Mouse (Mus musculus) embryonic facial prominence, embryonic 14.5 days (tissue): Measurements from ENCODE around the gene Abl2. TPM values are rescaled to one million over a fixed set of nuclear protein-coding genes. Genes with fewer than 3 reads are reported as not detected.

Source experiments
- ATAC-seq: fragments of 200-750 bp; cut with Nextera tagmentation; 2 replicates; pipeline ENCODE4 v1.8.0; 2017; ENCODE audit warnings: low read depth, moderate number of reproducible peaks, moderate TSS enrichment
- DNase-seq: peaks from one replicate; pipeline ENCODE4 v3.0.0-alpha.2; 2015; ENCODE audit warnings: low spot score
- H3K27ac ChIP-seq: fragments of 300-500 bp; sonication (generic); replicated peaks from 2 replicates; pipeline ENCODE4 v1.5.1; 2014; ENCODE audit warnings: low read depth, mild to moderate bottlenecking, low read length, moderate library complexity
- H3K27me3 ChIP-seq: fragments of 300-500 bp; sonication (generic); replicated peaks from 2 replicates; pipeline ENCODE4 v1.6.1; 2014; ENCODE audit warnings: low read length; ENCODE audit not compliant: control insufficient read depth, insufficient read depth
- H3K36me3 ChIP-seq: fragments of 300-500 bp; sonication (generic); 2 replicates; pipeline ENCODE4 v1.6.1; 2014; ENCODE audit warnings: low read length, mixed read lengths; ENCODE audit not compliant: control insufficient read depth, insufficient read depth
- H3K4me1 ChIP-seq: fragments of 300-500 bp; sonication (generic); 2 replicates; pipeline ENCODE4 v1.6.1; 2014; ENCODE audit warnings: antibody characterized with exemption, low read length; ENCODE audit not compliant: control insufficient read depth, insufficient read depth
- H3K4me2 ChIP-seq: fragments of 300-500 bp; sonication (generic); 2 replicates; pipeline ENCODE4 v1.6.1; 2014; ENCODE audit warnings: low read depth, mild to moderate bottlenecking, low read length, moderate library complexity, mixed read lengths
- H3K4me3 ChIP-seq: fragments of 300-500 bp; sonication (generic); 2 replicates; pipeline ENCODE4 v1.5.1; 2014; ENCODE audit warnings: low read depth, mild to moderate bottlenecking, low read length
- H3K9ac ChIP-seq: fragments of 300-500 bp; sonication (generic); 2 replicates; pipeline ENCODE4 v1.6.1; 2014; ENCODE audit warnings: low read depth, mild to moderate bottlenecking, low read length, moderate library complexity, mixed read lengths
- H3K9me3 ChIP-seq: fragments of 300-500 bp; sonication (generic); 2 replicates; pipeline ENCODE4 v1.6.1; 2016; ENCODE audit warnings: low read length; ENCODE audit not compliant: control insufficient read depth
- WGBS: fragments of 180-500 bp; shearing (Covaris S2); extraction: QIAGEN DNeasy Blood & Tissue Kit; methylation state at CpG from one replicate; pipeline ENCODE4 v1.1.7; 2014; 5-methylcytosine and 5-hydroxymethylcytosine counted together
- polyA plus RNA-seq: library from polyadenylated mRNA; unstranded; fragments of >200 nt; fragmentation: Nextera tagmentation; extraction: Ambion mirVana; gene quantifications from 2 replicates; pipeline ENCODE4 v1.2.1, GENCODE M21; 2014

Abl2 gene
- polyA plus RNA-seq, 1 experiment from 2014 or later = 5.4 TPM

DNA sequence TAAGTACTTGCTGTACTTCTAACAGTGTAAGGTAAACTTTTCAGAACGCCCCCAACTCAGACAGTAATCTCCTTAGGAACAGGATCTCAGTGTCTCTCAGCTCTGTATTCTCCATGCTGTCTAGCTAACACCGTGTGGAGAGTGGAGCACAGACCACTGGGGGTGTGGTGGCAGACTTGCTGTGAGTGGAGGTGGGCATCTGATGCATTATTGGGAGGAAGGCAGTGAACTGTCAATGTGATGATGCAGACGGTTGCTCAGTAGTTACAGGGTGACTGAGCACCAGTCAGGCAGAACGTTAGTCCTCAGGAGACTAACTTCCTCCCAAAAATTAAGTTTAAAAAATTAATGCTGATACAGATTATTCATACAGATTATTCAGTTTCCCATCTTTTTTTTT lies 38.5 kb downstream of the Abl2 start:
- H3K9me3 ChIP-seq = no peaks in the 10 kb centered on the region
- no peaks in the 10 kb centered on the region for H3K36me3 ChIP-seq
- no peak overlapping the region for H3K4me3 ChIP-seq
- DNase-seq = no peak
- H3K4me2 ChIP-seq = no peak overlapping the region
- H3K27me3 ChIP-seq = no peaks in the 10 kb centered on the region
- H3K9ac ChIP-seq = no peak overlapping the region
- no peak overlapping the region for H3K27ac ChIP-seq
- no peaks in the 10 kb centered on the region for H3K4me1 ChIP-seq
- WGBS = 94% methylated on average over 4 of the region's 4 CpGs
- no peak for ATAC-seq

DNA sequence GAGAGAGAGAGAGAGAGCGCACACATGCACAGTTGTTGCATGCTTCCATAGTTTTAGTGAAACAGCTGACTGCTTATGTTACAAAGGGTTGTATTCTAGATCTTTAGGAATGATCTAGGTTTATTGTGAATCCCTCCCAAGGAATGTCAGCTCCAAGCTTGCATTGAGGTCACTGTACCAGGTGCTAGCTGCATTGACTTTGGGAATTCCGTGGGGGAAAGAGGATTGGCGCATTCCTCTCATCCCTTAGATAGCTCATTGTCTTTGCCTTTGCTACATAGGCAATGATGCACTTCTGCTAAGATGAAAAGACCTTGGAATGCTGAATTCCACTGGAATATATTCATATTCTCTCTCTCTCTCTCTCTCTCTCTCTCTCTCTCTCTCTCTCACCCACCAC lies 44.0 kb downstream of the Abl2 start:
- no peak overlapping the region for H3K9ac ChIP-seq
- no peak overlapping the region for H3K4me2 ChIP-seq
- no peak overlapping the region for H3K27ac ChIP-seq
- no peaks in the 10 kb centered on the region for H3K4me1 ChIP-seq
- no peaks in the 10 kb centered on the region for H3K27me3 ChIP-seq
- H3K4me3 ChIP-seq = no peak overlapping the region
- no peak for DNase-seq
- H3K9me3 ChIP-seq = no peaks in the 10 kb centered on the region
- no peak for ATAC-seq
- 82% methylated on average over 3 of the region's 3 CpGs for WGBS
- no peaks in the 10 kb centered on the region for H3K36me3 ChIP-seq

DNA sequence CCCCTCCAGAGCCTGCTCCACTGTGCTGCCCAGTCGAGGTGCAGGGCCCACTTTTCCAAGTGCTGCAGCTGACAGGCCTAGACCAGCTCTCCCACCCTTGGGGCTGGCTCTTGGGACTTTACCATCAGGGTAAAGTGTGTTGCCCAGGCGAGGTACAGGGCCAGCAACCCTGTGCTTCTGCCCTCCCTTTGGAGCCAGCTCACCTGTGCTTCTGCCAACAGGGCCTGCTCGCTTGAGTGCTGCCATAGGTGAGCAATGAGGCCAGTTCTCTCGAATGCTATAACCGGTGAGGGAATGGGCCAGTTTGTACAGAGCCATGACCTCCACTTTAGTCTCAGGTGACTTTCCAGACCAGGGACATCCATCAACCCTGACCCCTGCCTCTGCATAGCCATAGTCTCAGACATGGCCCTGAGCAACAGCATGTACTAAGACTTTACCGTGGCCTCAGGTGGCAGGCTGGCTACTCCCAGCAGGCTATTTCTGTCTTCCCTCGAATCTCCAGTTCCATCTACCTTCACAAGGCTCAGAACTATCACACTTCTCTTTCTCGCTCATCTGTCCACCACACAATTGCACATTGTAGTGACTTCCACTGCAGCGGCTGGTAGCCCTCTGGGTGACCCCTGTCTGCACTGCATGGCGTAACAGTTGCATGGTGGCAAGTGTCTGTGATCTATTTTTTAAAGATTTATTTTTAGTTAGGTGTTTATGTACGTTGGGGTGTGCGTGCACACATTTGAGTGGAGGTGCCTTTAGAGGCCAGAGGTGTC lies 46.7 kb downstream of the Abl2 start:
- Histone ChIP-seq H3K4me2 (no peak overlapping the region), H3K4me3 (no peak overlapping the region), H3K9me3 (no peaks in the 10 kb centered on the region), H3K4me1 (no peaks in the 10 kb centered on the region), H3K9ac (no peak overlapping the region), H3K36me3 (no peaks in the 10 kb centered on the region), H3K27ac (no peak overlapping the region), H3K27me3 (no peaks in the 10 kb centered on the region)
- WGBS = 74% methylated on average over 12 of the region's 12 CpGs
- no peak for ATAC-seq
- DNase-seq = no peak

GRCm38 (mm10) chr1:156605940-156606339 lies 47.4 kb downstream of the Abl2 start:
- H3K36me3 ChIP-seq = no peaks in the 10 kb centered on the region
- ATAC-seq (no peak), DNase-seq (no peak)
- no peak overlapping the region for H3K4me3 ChIP-seq
- H3K4me1 ChIP-seq = no peaks in the 10 kb centered on the region
- H3K27me3 ChIP-seq = no peaks in the 10 kb centered on the region
- no peaks in the 10 kb centered on the region for H3K9me3 ChIP-seq
- 80% methylated on average over 2 of the region's 2 CpGs for WGBS
- no peak overlapping the region for H3K4me2 ChIP-seq
- no peak overlapping the region for H3K9ac ChIP-seq
- H3K27ac ChIP-seq = no peak overlapping the region

DNA sequence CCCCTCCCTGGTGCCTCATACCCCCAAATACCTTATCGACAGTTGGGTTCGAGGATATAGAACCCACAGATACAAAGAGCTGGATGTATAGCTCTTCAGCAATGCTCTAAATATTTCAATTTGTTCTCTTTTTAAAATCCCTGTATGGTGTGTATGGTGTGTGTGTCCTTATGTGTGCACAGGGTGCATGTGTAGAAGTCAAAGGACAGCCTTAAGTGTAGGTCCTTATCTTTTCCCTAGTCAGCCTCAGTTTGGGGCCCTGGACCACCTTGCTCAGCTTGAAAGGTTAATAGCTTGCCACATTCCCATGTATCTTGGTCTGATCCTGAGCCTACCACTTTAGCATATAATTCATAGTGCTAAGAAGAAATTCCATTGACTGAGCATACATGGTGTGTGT lies 49.9 kb downstream of the Abl2 start:
- DNase-seq (no peak), ATAC-seq (no peak)
- H3K27ac ChIP-seq = no peak overlapping the region
- no peak overlapping the region for H3K4me2 ChIP-seq
- no peak overlapping the region for H3K4me3 ChIP-seq
- 93% methylated on average over 2 of the region's 2 CpGs for WGBS
- H3K9ac ChIP-seq = no peak overlapping the region
- no peaks in the 10 kb centered on the region for H3K27me3 ChIP-seq
- no peaks in the 10 kb centered on the region for H3K9me3 ChIP-seq
- H3K4me1 ChIP-seq = no peaks in the 10 kb centered on the region
- no peaks in the 10 kb centered on the region for H3K36me3 ChIP-seq

- no peaks in the 10 kb centered on the region for H3K27me3 ChIP-seq
- H3K9me3 ChIP-seq = no peaks in the 10 kb centered on the region
- no peak overlapping the region for H3K27ac ChIP-seq
- DNase-seq (no peak), ATAC-seq (no peak)
- peaks cover 6% of the 10 kb centered on the region; the same call in 1 of the 2 replicates for H3K4me1 ChIP-seq
- H3K4me2 ChIP-seq = no peak overlapping the region
- H3K36me3 ChIP-seq = no peaks in the 10 kb centered on the region
- no peak overlapping the region for H3K9ac ChIP-seq
- H3K4me3 ChIP-seq = no peak overlapping the region
- 89% methylated on average over 1 of the region's 1 CpGs for WGBS
Measured at GRCm38 (mm10) chr1:156610257-156610656, 51.7 kb downstream of the Abl2 start.

DNA sequence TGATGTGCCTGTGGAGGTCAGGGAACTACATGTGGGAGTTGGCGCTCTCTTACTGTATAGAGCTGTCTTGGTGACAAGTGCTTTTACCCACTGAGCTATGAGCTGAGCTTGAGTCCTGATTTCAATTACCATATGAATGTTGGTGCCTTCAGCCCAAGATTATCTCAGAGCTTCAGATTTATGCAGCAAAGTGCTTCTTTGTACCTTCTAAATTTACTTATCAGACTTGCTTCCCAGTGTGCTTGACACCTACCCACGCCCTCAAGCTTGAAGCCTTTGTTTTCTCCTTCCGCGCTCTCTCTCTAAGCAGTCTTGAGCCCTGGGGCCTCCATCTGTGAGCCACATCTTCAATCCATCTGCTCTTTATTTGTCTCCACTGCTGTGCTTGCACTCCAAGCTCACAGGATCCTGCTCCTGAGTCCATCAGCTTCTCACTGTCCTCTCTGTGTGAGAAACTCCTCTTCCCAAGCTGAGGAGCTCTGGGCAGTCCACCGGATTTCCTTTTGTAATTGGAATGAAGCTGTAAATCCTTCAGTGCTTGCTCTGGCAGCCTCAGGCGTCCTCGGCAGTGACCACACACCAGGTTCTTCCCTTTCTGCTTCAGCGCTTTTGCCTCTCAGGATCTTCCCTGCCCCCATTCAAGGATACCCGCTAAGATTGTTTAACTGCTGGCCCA lies 55.4 kb downstream of the Abl2 start:
- peak overlapping the region; percentile 77 for H3K27ac ChIP-seq
- 22% methylated on average over 9 of the region's 9 CpGs for WGBS
- H3K4me2 ChIP-seq = 0 out of 2 replicates have a peak overlapping the region, but pooled peaks have one; percentile 15
- H3K9ac ChIP-seq = no peak overlapping the region
- DNase-seq = peak; percentile 56
- H3K4me1 ChIP-seq = peaks cover 18% of the 10 kb centered on the region
- no peaks in the 10 kb centered on the region for H3K36me3 ChIP-seq
- peak; percentile 31; the same call in 1 of the 2 replicates for ATAC-seq
- no peak overlapping the region for H3K4me3 ChIP-seq
- H3K9me3 ChIP-seq = no peaks in the 10 kb centered on the region
- no peaks in the 10 kb centered on the region for H3K27me3 ChIP-seq

DNA sequence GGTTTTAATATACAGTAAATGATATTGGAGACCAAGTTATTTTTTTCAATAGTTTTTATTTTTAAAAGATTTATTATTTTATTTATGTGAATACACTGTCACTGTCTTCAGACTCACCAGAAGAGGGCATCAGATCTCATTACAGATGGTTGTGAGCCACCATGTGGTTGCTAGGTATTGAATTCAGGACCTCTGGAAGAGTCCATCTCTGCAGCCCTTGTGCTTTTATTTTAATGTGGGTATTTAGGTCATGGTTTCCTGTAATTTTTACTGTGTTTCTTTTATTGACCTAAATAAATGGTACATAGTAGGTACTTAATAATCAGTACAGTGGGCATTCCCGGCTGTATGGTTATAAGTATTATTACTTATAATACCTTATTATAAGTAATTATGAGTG lies 56.1 kb downstream of the Abl2 start:
- no peaks in the 10 kb centered on the region for H3K9me3 ChIP-seq
- H3K9ac ChIP-seq = no peak overlapping the region
- H3K4me3 ChIP-seq = no peak overlapping the region
- H3K27me3 ChIP-seq = no peaks in the 10 kb centered on the region
- 86% methylated on average over 1 of the region's 1 CpGs for WGBS
- ATAC-seq (no peak), DNase-seq (no peak)
- H3K36me3 ChIP-seq = no peaks in the 10 kb centered on the region
- H3K27ac ChIP-seq = no peak overlapping the region
- no peak overlapping the region for H3K4me2 ChIP-seq
- H3K4me1 ChIP-seq = peaks cover 18% of the 10 kb centered on the region
